Mouse (Mus musculus) forebrain, embryonic 16.5 days (tissue): ENCODE results near the gene Tmem209. TPM values are rescaled to one million over a fixed set of nuclear protein-coding genes. Genes with fewer than 3 reads are reported as not detected.

Experiments used
- ATAC-seq: fragments of 200-750 bp; cut with Nextera tagmentation; 2 replicates; pipeline ENCODE4 v1.8.0; 2017; ENCODE audit warnings: mild to moderate bottlenecking, moderate library complexity
- H3K27ac ChIP-seq: fragments of 300-500 bp; sonication (generic); 2 replicates; pipeline ENCODE4 v1.5.1; 2014; ENCODE audit warnings: low read length, control low read depth
- H3K27me3 ChIP-seq: fragments of 300-500 bp; sonication (generic); replicated peaks from 2 replicates; pipeline ENCODE4 v1.6.1; 2014; ENCODE audit warnings: low read length; ENCODE audit not compliant: control insufficient read depth, insufficient read depth
- H3K36me3 ChIP-seq: fragments of 300-500 bp; sonication (generic); 2 replicates; pipeline ENCODE4 v1.6.1; 2014; ENCODE audit not compliant: control insufficient read depth, insufficient read depth
- H3K4me1 ChIP-seq: fragments of 300-500 bp; sonication (generic); replicated peaks from 2 replicates; pipeline ENCODE4 v1.6.1; 2014; ENCODE audit warnings: low read length; ENCODE audit not compliant: control insufficient read depth, insufficient read depth
- H3K4me2 ChIP-seq: fragments of 300-500 bp; sonication (generic); 2 replicates; pipeline ENCODE4 v1.6.1; 2014; ENCODE audit warnings: mild to moderate bottlenecking, low read length, control low read depth
- H3K4me3 ChIP-seq: fragments of 300-500 bp; sonication (generic); replicated peaks from 2 replicates; pipeline ENCODE4 v1.5.1; 2014; ENCODE audit warnings: mild to moderate bottlenecking, low read length, control low read depth
- H3K9ac ChIP-seq: fragments of 300-500 bp; sonication (generic); replicated peaks from 2 replicates; pipeline ENCODE4 v1.6.1; 2014; ENCODE audit warnings: low read depth, low read length, control low read depth
- H3K9me3 ChIP-seq: fragments of 300-500 bp; sonication (generic); 2 replicates; pipeline ENCODE4 v1.6.1; 2016; ENCODE audit warnings: low read length; ENCODE audit not compliant: control insufficient read depth
- WGBS: fragments of 180-500 bp; shearing (Covaris S2); extraction: QIAGEN DNeasy Blood & Tissue Kit; methylation state at CpG from one replicate; pipeline ENCODE4 v1.1.7; 2014; 5-methylcytosine and 5-hydroxymethylcytosine counted together
- polyA plus RNA-seq: library from polyadenylated mRNA; unstranded; fragments of >200 nt; fragmentation: Nextera tagmentation; extraction: Ambion mirVana; gene quantifications from 2 replicates; pipeline ENCODE4 v1.2.1, GENCODE M21; 2015

Tmem209 gene
- polyA plus RNA-seq, 1 experiment from 2014 or later: 34.8 TPM

GRCm38 (mm10) chr6:30550496-30551192, 41.1 kb upstream of the Tmem209 start:
- WGBS: 57% methylated on average over 7 of the region's 7 CpGs
- no peaks in the 10 kb centered on the region for H3K27me3 ChIP-seq
- H3K9ac ChIP-seq: no peak overlapping the region
- H3K9me3 ChIP-seq: no peaks in the 10 kb centered on the region; the same call in 1 of the 2 replicates
- no peak overlapping the region for H3K4me2 ChIP-seq
- no peaks in the 10 kb centered on the region for H3K36me3 ChIP-seq
- H3K27ac ChIP-seq: peak overlapping the region; percentile 41
- no peak overlapping the region for H3K4me3 ChIP-seq
- peaks cover 57% of the 10 kb centered on the region for H3K4me1 ChIP-seq
- no peak for ATAC-seq

- ATAC-seq: no peak
- H3K27ac ChIP-seq: peak overlapping the region; percentile 31
- 12% methylated on average over 15 of the region's 15 CpGs for WGBS
- H3K36me3 ChIP-seq: no peaks in the 10 kb centered on the region
- H3K27me3 ChIP-seq: no peaks in the 10 kb centered on the region
- H3K9me3 ChIP-seq: no peaks in the 10 kb centered on the region; the same call in 1 of the 2 replicates
- H3K4me1 ChIP-seq: peaks cover 57% of the 10 kb centered on the region
- H3K9ac ChIP-seq: 0 out of 2 replicates have a peak overlapping the region, but pooled peaks have one; percentile 10
- H3K4me3 ChIP-seq: no peak overlapping the region
- no peak overlapping the region for H3K4me2 ChIP-seq
Observed at GRCm38 (mm10) chr6:30549231-30549761, 39.7 kb upstream of the Tmem209 start.

- WGBS: 20% methylated on average over 9 of the region's 9 CpGs
- Histone ChIP-seq H3K27me3 (no peaks in the 10 kb centered on the region), H3K9ac (no peak overlapping the region)
Observed at GRCm38 (mm10) chr6:30547656-30548306, 38.2 kb upstream of the Tmem209 start.

DNA sequence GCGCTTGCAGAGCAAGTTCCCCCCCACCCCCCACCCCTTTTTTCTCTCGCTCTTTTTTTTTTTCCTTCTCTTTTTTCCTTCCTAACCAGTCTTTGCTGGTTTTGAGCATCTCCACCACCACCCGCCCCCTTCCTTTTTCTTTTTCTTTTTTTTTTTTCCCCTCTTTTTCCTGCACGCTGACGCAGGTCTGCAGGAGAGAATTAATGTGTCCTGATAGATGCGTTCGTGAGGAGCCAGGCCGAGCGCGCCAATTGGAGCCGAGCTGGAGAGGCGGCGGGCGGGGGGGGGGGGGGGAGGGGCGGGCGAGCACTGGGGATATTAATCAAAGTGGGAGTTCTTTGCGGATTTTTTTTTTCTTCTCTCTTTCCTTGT, 37.7 kb upstream of the Tmem209 start:
- Histone ChIP-seq H3K27ac (peak overlapping the region; percentile 93), H3K4me1 (peaks cover 48% of the 10 kb centered on the region), H3K4me3 (peak overlapping the region; percentile 35), H3K4me2 (peak overlapping the region; percentile 63), H3K27me3 (no peaks in the 10 kb centered on the region), H3K9me3 (no peaks in the 10 kb centered on the region; the same call in 1 of the 2 replicates), H3K36me3 (no peaks in the 10 kb centered on the region), H3K9ac (peak overlapping the region; percentile 61)
- peak; percentile 56; the same call in 1 of the 2 replicates for ATAC-seq
- 0% methylated on average over 15 of the region's 17 CpGs for WGBS

More at GRCm38 (mm10) chr6:30547656-30548306, 38.2 kb upstream of the Tmem209 start:
- Histone ChIP-seq H3K27ac (peak overlapping the region; percentile 53; the same call in 1 of the 2 replicates), H3K4me3 (no peak overlapping the region), H3K4me2 (peak overlapping the region; percentile 63), H3K36me3 (no peaks in the 10 kb centered on the region), H3K9me3 (no peaks in the 10 kb centered on the region; the same call in 1 of the 2 replicates), H3K4me1 (peaks cover 53% of the 10 kb centered on the region)
- no peak for ATAC-seq

GRCm38 (mm10) chr6:30546571-30547273, 37.1 kb upstream of the Tmem209 start:
- Histone ChIP-seq H3K36me3 (no peaks in the 10 kb centered on the region), H3K4me3 (peak overlapping the region; percentile 35), H3K4me1 (peaks cover 44% of the 10 kb centered on the region), H3K9me3 (no peaks in the 10 kb centered on the region; the same call in 1 of the 2 replicates), H3K27ac (peak overlapping the region; percentile 93), H3K9ac (peak overlapping the region; percentile 61), H3K27me3 (no peaks in the 10 kb centered on the region), H3K4me2 (peak overlapping the region; percentile 63)
- 7% methylated on average over 17 of the region's 17 CpGs for WGBS
- ATAC-seq: peak; percentile 55

GRCm38 (mm10) chr6:30545689-30546088, 36.1 kb upstream of the Tmem209 start:
- no peak overlapping the region for H3K4me2 ChIP-seq
- no peaks in the 10 kb centered on the region; the same call in 1 of the 2 replicates for H3K9me3 ChIP-seq
- H3K36me3 ChIP-seq: no peaks in the 10 kb centered on the region
- 86% methylated on average over 7 of the region's 7 CpGs for WGBS
- peaks cover 35% of the 10 kb centered on the region for H3K4me1 ChIP-seq
- no peaks in the 10 kb centered on the region for H3K27me3 ChIP-seq
- H3K9ac ChIP-seq: no peak overlapping the region
- no peak overlapping the region for H3K27ac ChIP-seq
- H3K4me3 ChIP-seq: no peak overlapping the region
- no peak for ATAC-seq

DNA sequence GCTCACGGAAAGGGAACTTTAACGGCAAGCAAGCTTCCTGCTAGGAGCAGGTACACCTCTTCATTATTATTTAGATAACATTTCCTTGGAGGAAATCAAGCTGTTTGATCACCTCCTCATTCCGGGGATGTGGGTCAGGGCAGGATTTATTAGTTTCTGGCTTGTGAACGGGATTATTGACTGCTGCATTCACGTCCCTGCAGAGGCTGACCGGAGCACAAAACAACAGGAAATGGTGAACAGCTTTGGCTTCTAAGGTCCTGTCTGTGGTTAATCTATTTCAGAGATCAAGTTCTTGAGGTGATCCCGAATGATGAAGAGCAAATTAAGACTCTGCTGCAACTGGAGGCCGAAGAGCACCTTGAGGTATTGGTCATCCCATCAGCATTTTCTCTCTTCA, 34.3 kb upstream of the Tmem209 start:
- H3K4me2 ChIP-seq: no peak overlapping the region
- WGBS: 36% methylated on average over 8 of the region's 8 CpGs

GRCm38 (mm10) chr6:30543077-30543476, 33.5 kb upstream of the Tmem209 start:
- no peak for ATAC-seq
- 61% methylated on average over 12 of the region's 12 CpGs for WGBS
- H3K27ac ChIP-seq: no peak overlapping the region

More for the DNA sequence above, 34.3 kb upstream of the Tmem209 start:
- ATAC-seq: no peak
- H3K4me1 ChIP-seq: peaks cover 25% of the 10 kb centered on the region
- H3K9ac ChIP-seq: no peak overlapping the region
- no peaks in the 10 kb centered on the region for H3K9me3 ChIP-seq
- no peaks in the 10 kb centered on the region for H3K36me3 ChIP-seq
- H3K27me3 ChIP-seq: no peaks in the 10 kb centered on the region
- H3K4me3 ChIP-seq: no peak overlapping the region
- H3K27ac ChIP-seq: no peak overlapping the region

DNA sequence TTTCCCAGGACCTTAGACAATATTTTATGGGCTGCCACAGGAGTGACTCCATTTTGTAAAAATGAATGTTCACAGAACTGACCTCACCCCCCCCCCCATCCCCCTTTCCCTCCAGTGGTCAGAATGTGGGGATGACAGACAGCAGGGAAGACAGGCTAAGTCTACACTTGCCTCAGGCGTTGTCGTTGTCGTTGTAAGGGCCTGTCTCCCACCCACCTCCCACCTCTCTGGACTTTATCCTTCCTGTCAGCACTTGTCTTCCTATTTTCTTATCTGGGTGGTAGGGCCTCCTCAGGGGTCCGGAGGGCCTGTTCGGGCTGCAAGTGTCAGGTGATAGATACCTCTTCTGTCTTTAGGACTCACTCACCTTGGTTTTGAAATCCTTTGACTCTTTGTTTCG, 32.7 kb upstream of the Tmem209 start:
- 86% methylated on average over 6 of the region's 6 CpGs for WGBS
- H3K4me1 ChIP-seq: peaks cover 13% of the 10 kb centered on the region
- H3K4me3 ChIP-seq: no peak overlapping the region
- no peaks in the 10 kb centered on the region for H3K36me3 ChIP-seq
- no peak overlapping the region for H3K9ac ChIP-seq
- no peak overlapping the region for H3K27ac ChIP-seq
- no peak for ATAC-seq
- H3K4me2 ChIP-seq: no peak overlapping the region
- no peaks in the 10 kb centered on the region for H3K9me3 ChIP-seq
- H3K27me3 ChIP-seq: no peaks in the 10 kb centered on the region

More at GRCm38 (mm10) chr6:30543077-30543476, 33.5 kb upstream of the Tmem209 start:
- no peaks in the 10 kb centered on the region for H3K36me3 ChIP-seq
- H3K9ac ChIP-seq: no peak overlapping the region
- H3K4me2 ChIP-seq: no peak overlapping the region
- no peaks in the 10 kb centered on the region for H3K9me3 ChIP-seq
- no peak overlapping the region for H3K4me3 ChIP-seq
- no peaks in the 10 kb centered on the region for H3K27me3 ChIP-seq
- peaks cover 19% of the 10 kb centered on the region for H3K4me1 ChIP-seq
